Mouse (Mus musculus) heart, adult 18-20 months (tissue): ENCODE measurements around the gene Bak1. TPM values are rescaled to one million over a fixed set of nuclear protein-coding genes. Genes with fewer than 3 reads are reported as not detected.
A peak's percentile ranks its signal among the peaks of the same experiment; 100 is the strongest.

Experiments
- DNase-seq, 2 experiments: peaks; one replicate each; pipeline ENCODE4 v3.0.0; 2021 to 2022; ENCODE audit warnings: mixed read lengths in 1 of 2
- total RNA-seq, 2 experiments: library from RNA; stranded (reverse); gene quantifications; 2 replicates each; pipeline ENCODE4 v1.2.3; 2021

Bak1 gene
- total RNA-seq, 2 experiments from 2014 or later = 14.9 to 16.4 TPM

GRCm38 (mm10) chr17:27048445-27049239 lies 19.8 kb upstream of the Bak1 start:
- DNase-seq = peak in 1 of 2 experiments; percentile 44

DNA sequence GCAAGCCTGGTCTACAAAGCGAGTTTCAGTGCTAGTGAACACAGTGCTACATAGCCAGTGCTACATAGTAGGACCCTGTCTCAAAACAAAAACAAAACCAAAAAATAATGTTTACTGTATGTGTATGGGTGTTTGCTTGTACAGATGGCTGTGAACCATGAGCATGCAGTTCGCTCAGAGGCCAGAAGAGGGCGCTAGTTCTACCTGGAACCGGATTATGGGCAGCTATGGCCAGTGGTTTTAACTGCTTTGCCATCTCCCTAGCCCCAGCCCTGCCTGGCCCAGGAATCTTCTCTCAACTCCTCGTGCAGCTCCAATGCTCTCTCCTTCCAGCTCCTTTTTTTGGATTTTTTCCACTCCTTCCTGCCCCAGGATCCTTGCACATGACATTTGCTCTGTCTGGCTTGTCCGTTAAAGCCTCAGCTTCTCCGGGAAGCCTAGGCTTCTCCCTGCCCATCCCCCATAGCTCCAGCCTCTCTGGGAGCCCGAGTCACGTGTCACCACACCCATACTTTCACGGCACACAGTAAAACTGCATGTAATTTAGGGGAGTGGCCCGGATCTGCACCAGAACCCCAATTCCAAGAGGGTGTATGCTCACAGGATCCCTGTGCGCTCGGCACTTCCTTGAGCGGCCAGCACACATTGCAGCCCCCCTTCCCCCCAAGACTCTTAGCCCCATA lies 19.1 kb upstream of the Bak1 start:
- no peak for DNase-seq

DNA sequence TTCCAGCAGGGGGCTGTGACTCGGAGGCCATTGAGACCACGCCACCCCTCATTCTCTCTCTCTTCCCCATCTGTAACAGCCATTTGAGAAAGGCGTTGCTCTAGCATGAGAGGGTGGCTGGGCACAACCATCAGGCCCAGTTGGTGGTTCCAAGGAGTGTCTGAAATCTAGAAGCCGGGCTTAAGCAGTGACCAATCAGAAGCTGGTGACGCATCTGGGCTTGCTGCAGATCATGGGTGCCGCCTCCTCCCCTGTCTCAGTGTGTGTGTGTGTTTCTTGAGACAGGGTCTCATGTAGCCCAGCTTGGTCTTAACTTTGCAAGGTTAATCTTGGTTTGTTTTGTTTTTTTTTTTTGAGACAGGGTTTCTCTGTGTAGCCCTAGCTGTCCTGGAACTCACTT lies 16.4 kb upstream of the Bak1 start:
- DNase-seq = no peak

- DNase-seq = peak in 1 of 2 experiments; percentile 55
These were observed 14.0 kb upstream of the Bak1 start for GRCm38 (mm10) chr17:27042840-27043239.

DNA sequence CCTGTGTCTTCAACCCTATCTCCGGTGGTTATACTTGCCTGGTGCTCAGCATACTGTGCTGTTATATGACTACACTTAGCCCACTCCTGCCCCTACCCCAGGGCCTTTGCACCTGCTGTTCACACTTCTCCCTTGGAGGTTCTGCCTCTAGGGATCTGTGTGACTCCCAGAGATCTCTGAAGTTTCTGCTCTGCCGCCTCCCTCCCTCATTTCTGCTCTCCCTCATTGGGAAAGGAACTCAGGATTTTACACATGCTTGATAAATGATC lies 12.9 kb upstream of the Bak1 start:
- DNase-seq = no peak

- no peak for DNase-seq
These were observed 12.4 kb upstream of the Bak1 start for GRCm38 (mm10) chr17:27041046-27041786.

DNA sequence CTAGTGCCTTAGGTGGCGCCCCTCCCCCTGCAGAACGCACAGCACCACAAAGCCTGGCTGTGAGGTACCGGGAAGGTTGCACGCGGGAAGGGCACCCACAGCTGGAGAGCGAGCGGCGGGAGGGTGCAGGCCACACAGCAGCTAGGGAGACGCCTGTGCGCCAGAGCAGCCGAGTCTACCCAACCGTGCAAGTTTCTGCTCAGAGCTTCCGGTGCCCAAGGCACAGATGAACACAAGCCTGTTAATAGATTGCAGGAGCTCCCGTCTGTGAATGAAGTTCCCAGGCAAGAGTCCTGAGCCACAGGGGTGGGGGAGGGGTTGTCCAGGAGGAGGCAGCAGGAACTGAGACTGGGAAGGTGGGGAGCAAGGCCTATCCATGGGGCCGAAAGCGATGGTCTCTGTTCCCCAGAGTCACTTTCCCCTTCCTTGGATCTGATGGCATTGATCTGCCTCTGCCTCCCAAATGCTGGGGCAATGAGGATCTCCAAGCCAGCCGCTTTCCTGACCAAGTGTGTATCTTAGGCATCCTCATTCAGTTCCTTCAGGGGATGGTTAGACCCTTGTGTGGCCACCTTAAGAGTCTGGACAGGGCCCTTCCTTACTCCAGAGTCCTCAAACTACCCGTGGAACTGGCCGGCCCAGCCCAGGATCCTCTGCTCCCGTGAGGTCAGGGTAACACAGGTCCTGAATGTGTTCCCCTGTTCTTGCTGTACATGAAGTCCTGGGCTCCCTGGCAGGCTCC lies 11.7 kb upstream of the Bak1 start:
- DNase-seq = no peak

DNA sequence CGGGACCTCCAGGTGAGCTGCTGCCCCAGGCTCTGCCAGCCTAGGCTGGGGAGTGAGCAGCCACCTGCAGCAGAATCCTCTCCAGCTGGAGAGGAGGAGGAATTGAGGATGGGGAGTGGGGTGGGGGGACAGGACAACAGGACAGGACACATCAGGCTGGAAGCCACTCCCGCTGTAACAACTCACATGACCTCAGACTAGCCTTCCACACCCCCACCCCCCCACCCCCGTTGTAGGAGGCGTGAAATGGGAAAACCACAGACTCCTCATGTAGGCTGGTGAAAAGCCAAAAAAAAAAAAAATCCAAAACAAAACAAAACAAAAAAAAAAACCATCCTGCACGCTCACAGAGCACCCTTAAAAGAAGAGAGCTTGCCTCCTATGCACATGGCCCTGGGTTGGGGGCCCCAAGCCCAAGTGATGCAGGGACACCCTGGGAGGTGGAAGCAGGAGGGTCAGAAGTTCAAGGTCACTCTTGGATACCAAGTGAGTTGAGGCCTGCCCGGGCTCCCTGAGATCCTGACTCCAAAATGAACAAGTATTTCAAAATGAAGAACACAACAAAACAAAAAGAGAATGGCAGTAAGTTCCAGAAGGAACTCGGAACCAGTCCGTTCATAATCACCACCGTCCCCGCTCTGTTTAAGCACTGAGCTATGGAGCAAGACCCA lies 10.8 kb upstream of the Bak1 start:
- DNase-seq = no peak

DNA sequence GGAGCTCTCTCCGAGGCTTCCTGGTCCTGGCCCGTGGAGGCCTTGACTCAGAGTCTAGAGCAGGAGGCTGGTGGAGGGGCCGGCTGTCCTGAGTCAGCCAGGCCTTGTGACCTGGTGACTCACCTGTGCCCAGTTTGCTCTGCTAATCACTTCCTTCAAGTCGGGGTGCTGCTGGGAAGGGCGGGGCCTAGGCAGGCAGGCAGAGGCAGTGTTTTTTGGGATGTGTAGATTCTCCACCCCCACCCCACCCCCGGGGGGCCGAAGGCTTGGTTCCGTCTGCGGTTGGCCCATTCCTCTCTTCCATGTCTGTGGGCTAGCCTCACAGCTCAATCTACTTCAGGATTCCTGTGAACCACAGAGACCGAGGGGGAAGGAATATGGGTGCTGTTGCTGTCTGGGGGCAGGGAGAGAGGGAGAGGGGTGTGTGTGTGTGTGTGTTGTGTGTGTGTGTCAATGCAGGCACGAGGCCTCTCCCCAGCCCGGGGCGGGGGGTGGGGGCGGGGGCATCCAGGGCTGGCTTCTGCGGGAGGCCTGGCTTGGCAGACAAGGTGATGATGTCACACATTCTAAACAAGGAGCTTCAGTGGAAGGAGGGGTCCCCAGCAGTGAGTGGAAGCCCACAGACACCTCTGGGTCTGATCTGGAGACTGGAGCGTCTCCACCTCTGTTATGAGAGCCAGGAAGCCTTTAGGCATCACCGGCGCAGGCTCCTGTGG lies 9.7 kb upstream of the Bak1 start:
- DNase-seq = no peak

GRCm38 (mm10) chr17:27036465-27036864 lies 7.7 kb upstream of the Bak1 start:
- no peak for DNase-seq

GRCm38 (mm10) chr17:27032869-27033268 lies 4.1 kb upstream of the Bak1 start:
- DNase-seq = peak; percentile 72 to 94

- no peak for DNase-seq
These were observed 3.5 kb upstream of the Bak1 start for GRCm38 (mm10) chr17:27032328-27032727.

DNA sequence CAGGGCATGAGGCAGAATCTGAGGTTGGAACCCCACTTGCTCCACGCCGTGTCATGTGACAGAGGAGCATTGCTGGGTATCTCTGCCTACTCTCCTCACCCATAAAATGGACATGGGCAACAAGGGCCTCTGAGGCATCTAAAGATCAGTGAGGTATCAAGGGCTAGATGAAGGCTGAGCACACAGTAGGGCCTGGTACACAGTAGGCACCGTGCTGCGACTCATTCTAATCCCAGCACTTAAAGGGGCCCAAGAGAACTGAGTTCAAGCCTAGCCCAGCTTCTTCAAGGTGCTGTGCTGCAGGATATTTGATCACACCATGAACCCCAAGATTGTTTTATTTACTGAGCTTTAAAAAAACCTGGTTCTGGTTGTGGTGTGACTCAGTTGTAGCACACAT lies 2.1 kb upstream of the Bak1 start:
- DNase-seq = no peak

DNA sequence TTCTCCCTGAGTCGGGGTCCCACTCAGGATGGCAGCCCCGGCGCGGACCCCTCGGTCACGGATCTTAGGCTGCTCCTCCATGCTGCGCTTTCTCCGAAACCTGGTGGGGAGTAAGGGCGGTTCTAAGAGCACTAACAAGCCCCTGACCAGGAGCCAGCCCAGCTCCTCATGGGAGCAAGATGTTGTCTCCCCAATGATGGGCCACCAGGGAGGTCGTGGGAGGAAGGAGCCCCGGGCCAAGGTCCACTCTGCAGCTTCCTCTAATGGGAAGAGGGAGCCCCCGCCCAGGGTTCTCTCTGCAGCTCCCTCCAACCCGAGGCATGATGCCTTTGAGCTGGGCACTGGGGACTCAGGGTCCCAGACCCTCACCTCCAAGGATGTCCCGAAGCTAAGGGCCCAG lies 622 bp upstream of the Bak1 start:
- DNase-seq = no peak

DNA sequence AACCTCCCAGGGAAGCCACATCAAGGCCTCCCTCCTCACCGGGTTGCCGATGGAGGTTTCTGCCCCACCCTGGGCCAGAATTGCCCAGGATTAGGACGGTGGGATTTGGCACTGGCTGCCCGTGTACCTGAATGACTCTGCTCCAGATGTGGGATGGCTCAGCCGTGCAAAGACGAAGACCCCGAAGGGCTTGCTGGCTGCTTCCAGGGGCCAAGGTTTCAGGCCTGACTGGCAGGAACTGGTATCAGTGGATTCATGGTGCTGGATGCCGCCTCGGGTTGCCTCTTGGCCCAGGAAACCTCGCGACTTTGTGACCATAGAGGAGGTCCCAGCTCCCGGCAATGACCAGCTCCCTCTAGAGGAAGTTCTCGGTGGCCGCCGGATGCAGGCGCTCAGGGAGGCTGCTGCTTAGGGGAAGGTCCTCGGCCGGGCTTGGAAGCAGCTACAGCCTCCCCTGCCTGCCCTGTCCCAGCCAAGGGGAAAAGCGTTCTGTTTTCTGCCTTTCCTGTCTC lies 469 bp downstream of the Bak1 start:
- DNase-seq = peak; percentile 94

DNA sequence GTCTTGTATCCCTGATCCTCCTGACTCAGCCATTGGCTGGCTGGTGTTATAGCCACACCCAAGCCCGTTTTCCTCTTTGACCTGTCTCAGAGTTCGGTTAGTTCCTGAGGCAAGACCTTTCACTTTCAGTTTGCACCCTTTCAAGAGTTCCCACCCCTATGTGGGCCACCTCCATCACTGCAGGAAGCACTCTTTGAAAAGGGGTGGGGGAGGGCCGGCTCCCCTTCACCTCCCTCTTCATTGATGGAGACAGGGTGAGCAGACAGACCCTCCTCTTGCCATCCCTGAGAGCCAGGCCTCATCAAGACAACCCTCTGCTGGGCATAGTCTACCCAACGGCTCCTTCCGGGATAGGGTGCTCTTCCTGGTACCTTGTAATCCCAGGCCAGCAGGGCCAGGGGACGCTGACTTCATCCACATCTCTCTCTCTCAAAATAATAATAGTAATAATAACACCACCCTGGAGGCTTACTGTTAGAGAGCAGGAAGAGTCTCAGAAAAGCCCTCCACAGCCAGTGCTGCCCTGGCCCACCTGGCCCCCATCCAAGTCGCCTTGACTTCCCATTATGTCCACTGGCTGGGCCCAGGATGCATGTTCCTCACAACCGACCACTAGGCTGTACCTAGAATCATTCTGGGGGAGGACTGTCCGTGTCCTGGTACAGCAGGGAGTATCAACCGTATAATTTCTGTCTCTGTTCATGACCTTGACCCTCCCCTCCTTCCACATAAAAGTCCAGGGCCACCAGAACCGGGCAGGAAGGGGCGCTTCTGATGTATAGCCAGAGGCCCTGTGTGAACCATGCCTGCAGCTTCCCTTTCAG lies 1.1 kb downstream of the Bak1 start:
- peak; percentile 69 to 75 for DNase-seq

DNA sequence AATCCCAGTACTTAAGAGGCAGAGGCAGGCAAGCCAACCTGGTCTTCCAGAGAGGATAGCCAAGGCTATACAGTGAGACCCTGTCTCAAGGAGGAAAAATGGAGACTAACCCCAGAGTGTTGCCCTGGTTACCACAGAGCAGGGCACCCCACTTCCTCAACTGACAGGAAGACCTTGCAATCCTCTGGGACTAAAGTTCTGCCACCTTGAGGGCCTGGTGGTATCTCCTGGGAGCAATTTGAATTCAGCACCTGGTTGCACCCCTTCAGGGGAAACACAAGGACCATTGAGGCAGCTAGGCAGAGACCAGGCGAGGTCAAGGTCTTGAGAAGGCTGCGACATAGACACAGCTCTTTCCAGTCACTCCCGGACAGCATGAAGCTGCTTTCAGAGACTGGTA lies 2.9 kb downstream of the Bak1 start:
- no peak for DNase-seq

DNA sequence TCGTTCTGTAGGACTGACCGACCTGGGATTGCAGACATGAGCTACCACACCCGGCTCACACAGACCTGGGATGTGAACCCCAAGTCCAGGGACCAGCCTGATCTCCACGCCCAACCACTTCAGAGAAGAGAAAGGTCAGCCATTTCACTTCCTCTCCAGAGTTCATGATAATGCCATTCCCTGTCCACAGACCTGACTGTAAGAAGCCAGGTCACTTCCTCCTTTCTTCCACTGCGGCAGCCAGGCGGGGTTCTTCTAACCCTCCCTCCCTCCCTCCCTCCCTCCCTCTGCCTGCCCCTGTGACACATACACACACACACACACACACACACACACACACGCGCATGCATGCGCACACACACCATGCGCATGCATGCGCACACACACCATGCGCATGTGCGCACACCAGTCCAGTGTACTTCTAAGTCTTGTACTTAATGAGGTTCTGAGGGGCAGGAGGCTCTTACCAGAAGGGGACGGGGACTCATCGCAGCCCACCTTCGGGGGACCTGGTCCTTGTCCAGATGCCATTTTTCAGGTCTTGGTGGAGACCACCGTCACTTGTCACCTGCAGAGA lies 3.4 kb downstream of the Bak1 start:
- no peak for DNase-seq

DNA sequence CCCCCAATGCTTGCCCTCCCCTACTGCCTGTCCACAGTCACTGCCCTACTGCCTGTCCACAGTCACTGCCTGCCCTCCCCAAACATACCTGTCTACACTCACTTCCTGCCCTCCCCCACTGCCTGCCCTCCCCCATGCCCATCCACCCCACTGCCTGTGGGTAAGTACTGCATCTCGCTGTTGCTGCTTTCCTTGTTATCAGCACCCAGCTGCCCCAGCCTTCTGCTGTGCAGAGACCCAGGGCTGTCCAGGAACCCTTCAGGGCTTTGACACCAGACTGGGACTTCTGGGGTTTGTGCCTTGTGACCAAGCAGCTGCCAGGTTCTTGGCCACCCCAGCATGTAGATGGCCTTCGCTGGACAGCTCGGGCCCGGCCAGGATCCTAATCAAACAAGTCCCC lies 5.5 kb downstream of the Bak1 start:
- DNase-seq = no peak

GRCm38 (mm10) chr17:27021736-27022135 lies 7.1 kb downstream of the Bak1 start:
- no peak for DNase-seq
